Mouse (Mus musculus) gonadal fat pad, adult 2 months (tissue): ENCODE results near the gene Gm14851. TPM values are rescaled to one million over a fixed set of nuclear protein-coding genes. Genes with fewer than 3 reads are reported as not detected.
"Not testable (repeated sequence)": the region's sequence is repeated elsewhere in the genome, so short reads cannot be mapped to it uniquely, and the experiment has no call there.

Experiments used
- DNase-seq: peaks from one replicate; pipeline ENCODE4 v3.0.0-alpha.2; 2012; ENCODE audit warnings: low read depth
- polyA plus RNA-seq: library from polyadenylated mRNA; depleted of rRNA; stranded (reverse); fragments of >200 nt; gene quantifications from 2 replicates; pipeline ENCODE4 v1.2.3, GENCODE M21; 2012; rRNA removed

Gm14851 gene
- not detected in 2 replicates for polyA plus RNA-seq

GRCm38 (mm10) chr8:21095950-21096349 is at the start of gene Gm14851:
Gene Gm14851 (minus strand): TSS chr8:21096050.
- not testable (repeated sequence) for DNase-seq

GRCm38 (mm10) chr8:21134342-21134741 is 38.5 kb upstream of the Gm14851 start, which contains the start of gene Defa30:
Gene Defa30 (plus strand): TSS chr8:21134642.
- DNase-seq: not testable (repeated sequence)

DNA sequence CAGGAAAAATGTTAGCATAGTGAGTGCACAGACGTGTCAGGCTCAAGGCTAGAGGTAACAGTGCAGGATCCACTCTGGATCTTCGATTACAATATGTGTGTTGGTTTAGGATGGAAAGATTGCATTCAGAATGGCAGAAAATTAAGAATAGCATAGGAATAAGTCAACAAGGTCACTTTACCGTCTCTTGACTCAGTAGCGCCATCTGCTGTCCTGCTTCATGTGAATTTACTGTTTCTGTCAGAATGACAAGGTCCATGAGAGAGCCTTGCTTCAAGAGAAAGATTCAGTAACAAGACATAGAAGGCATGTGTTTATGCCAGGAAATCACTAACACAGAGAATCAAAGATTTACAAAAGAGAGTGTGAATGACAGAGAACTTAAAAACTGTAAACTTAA is 2.7 kb downstream of the Gm14851 start:
- no peak for DNase-seq

DNA sequence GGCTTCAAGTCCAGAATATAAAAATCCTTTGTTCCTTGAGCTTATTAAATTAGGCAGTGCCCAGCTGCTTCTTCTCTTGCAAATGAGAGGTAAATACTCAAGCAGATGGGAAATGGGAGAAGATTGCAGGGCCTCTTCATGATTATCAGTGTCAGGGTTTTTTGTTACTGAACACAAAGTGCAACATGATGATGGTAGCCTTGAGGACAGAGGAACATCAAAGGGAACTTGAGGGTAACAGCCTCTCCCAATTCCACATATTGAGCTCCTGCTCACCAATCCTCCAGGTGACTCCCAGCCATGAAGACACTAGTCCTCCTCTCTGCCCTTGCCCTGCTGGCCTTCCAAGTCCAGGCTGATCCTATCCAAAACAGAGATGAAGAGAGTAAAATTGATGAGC is 11.7 kb downstream of the Gm14851 start, which contains the start of gene Defa25:
Gene Defa25, plus strand, starts transcription at position 301 of the 400 bp plus-strand sequence.
- not testable (repeated sequence) for DNase-seq

GRCm38 (mm10) chr8:21064738-21065137 is 31.1 kb downstream of the Gm14851 start, which contains the start of gene Defa35:
Gene Defa35 (plus strand): TSS chr8:21065038.
- DNase-seq: not testable (repeated sequence)

- DNase-seq: not testable (repeated sequence)
These were observed 41.1 kb downstream of the Gm14851 start, which contains the start of gene Defa23 for GRCm38 (mm10) chr8:21054747-21055146. Gene Defa23 (plus strand): TSS chr8:21055047.

Other genes starting within 250 kb of the Gm14851 start
- 1.1 and 1.3 TPM in 2 replicates for gene Defb33, start 203.4 kb downstream of the Gm14851 start, polyA plus RNA-seq
- 8.2 and 18.3 TPM in 2 replicates for gene Gm15056, start 193.4 kb downstream of the Gm14851 start, polyA plus RNA-seq
- 31.5 and 36.7 TPM in 2 replicates for gene Gm6040, start 174.0 kb downstream of the Gm14851 start, polyA plus RNA-seq
- gene AY761185, start 151.3 kb downstream of the Gm14851 start, polyA plus RNA-seq: 1,946 and 2,190 TPM in 2 replicates
- not detected in 2 replicates for gene Defa21, start 70.5 kb downstream of the Gm14851 start, polyA plus RNA-seq
- not detected in 2 replicates for gene Defa23, start 41.0 kb downstream of the Gm14851 start, polyA plus RNA-seq
- gene Defa35, start 31.0 kb downstream of the Gm14851 start, polyA plus RNA-seq: not detected in 2 replicates
- not detected in 2 replicates for gene Defa25, start 11.6 kb downstream of the Gm14851 start, polyA plus RNA-seq
- gene Defa30, start 38.6 kb upstream of the Gm14851 start, polyA plus RNA-seq: not detected in 2 replicates
- gene Defa22, start 66.2 kb upstream of the Gm14851 start, polyA plus RNA-seq: not detected in 2 replicates
- not detected in 2 replicates for gene Defa31, start 95.6 kb upstream of the Gm14851 start, polyA plus RNA-seq
- not detected in 2 replicates for gene Gm15293, start 105.5 kb upstream of the Gm14851 start, polyA plus RNA-seq
- not detected in 2 replicates for gene Gm15292, start 153.7 kb upstream of the Gm14851 start, polyA plus RNA-seq
- not detected in 2 replicates for gene Defa27, start 219.5 kb upstream of the Gm14851 start, polyA plus RNA-seq
- not detected in 2 replicates for gene Defa29, start 231.0 kb upstream of the Gm14851 start, polyA plus RNA-seq